Comparison of ENCODE assay signal across 1 mouse cellular context in the genomic region with DNA sequence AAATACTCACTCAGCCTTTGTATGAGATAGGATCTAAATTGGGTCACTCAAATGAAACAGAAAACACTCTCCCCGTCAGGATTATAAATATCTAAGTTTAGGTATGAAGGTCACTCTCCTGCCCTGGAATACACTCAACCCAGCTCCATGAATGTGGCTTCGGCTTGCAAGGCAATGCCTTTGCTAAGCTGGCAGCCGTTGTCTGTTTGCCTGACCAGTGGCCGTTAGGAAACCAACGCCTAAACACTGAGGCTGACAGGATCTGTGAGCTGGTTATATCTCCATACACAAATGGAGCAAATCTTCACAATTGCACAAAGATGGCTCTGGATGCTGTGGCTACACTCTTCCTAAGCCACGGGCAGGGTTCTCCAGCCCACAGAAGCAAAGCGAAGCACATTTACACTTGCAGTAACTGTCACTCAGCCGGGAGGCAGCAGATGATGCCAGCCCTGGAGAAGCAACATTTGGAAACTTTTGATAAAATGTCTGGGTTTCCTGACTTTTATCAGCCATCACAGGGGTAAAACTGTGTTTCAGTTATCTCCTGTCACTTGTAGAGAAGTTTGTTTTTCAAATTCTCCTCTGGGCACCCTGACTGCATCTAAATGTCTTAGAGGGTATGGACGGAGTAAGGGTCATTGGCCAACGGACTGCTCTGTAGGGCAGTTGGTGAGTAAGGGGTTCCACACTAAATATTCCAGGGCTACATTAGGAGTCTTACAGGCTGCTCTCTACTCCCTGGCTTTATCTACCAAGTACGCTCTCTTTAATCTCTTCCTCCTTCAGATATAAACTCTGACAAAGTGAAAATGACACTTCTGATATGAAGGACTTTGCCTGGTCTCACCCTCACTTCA.
TF ChIP-seq lines count a peak whose summit lies in the region.

No protein-coding gene starts in this region.

TF ChIP-seq in MEL, 35 proteins besides CTCF, POLR2A, EP300 and RAD21 (continued from another document):
- TF ChIP-seq ZKSCAN1 (IDR thresholded peaks at IDR 0.05; ENCODE audit: low read depth, low read length) (0 out of 2 replicates have a peak, but pooled peaks have one; percentile 14), MAZ (IDR thresholded peaks at IDR 0.05; ENCODE audit: low read depth, low read length) (peak; percentile 40; the same call in 1 of the 2 replicates), MXI1 (IDR thresholded peaks at IDR 0.05; ENCODE audit: low read depth, low read length) (peak; percentile 68; the same call in 1 of the 2 replicates), USF2 (IDR thresholded peaks at IDR 0.05; ENCODE audit: borderline replicate concordance in 1 of 2, insufficient read depth in 1 of 2, low read depth in 1 of 2, low read length in 2 of 2) (no peak), GATA1 (IDR thresholded peaks at IDR 0.05; ENCODE audit: low read depth, low read length) (peak; percentile 87), POLR2AphosphoS2 (IDR thresholded peaks at IDR 0.05; ENCODE audit: low read length) (0 out of 2 replicates have a peak, but pooled peaks have one; percentile 41), MYC (IDR thresholded peaks at IDR 0.05; ENCODE audit: low read depth, low read length) (peak; percentile 76), UBTF (IDR thresholded peaks at IDR 0.05; ENCODE audit: borderline replicate concordance, insufficient read depth, low read depth, low read length) (no peak), MEF2A (IDR thresholded peaks at IDR 0.05; ENCODE audit: extremely low read depth, insufficient replicate concordance, low read depth, low read length, poor library complexity, severe bottlenecking) (no peak), CHD2 (IDR thresholded peaks at IDR 0.05; ENCODE audit: low read length) (no peak), GABPA (IDR thresholded peaks at IDR 0.05; ENCODE audit: low read depth, low read length) (no peak), RCOR1 (IDR thresholded peaks at IDR 0.05; ENCODE audit: low read depth, low read length) (peak; percentile 75), BHLHE40 (IDR thresholded peaks at IDR 0.05; ENCODE audit: borderline replicate concordance, low read depth, low read length) (no peak; the same call in 1 of the 2 replicates), TAL1 (IDR thresholded peaks at IDR 0.05; ENCODE audit: low read length) (peak; percentile 78), ELF1 (IDR thresholded peaks at IDR 0.05; ENCODE audit: low read depth, low read length) (no peak), NRF1 (IDR thresholded peaks at IDR 0.05; ENCODE audit: insufficient read depth, low read depth, low read length, poor library complexity, severe bottlenecking) (no peak), JUND (IDR thresholded peaks at IDR 0.05; ENCODE audit: low read depth, low read length) (no peak; the same call in 1 of the 2 replicates), ZNF384 (IDR thresholded peaks at IDR 0.05; ENCODE audit: low read depth, low read length) (peak; percentile 35)
